Mouse (Mus musculus): Measurements from ENCODE around the gene Grik4. TPM values are rescaled to one million over a fixed set of nuclear protein-coding genes. Genes with fewer than 3 reads are reported as not detected.
A peak's percentile ranks its signal among the peaks of the same experiment; 100 is the strongest.

Grik4 gene
- polyA plus RNA-seq, 1 experiment = 0.16 TPM

- WGBS = 96% methylated on average over 4 of the region's 4 CpGs
- DNase-seq = no peak
- peaks cover 13% of the 10 kb centered on the region for H3K4me1 ChIP-seq (replicated peaks; ENCODE audit: control insufficient read depth, insufficient read depth, low read length)
- no peaks in the 10 kb centered on the region for H3K36me3 ChIP-seq (ENCODE audit: control insufficient read depth, insufficient read depth, low read length)
- no peaks in the 10 kb centered on the region for H3K27me3 ChIP-seq (ENCODE audit: control insufficient read depth, insufficient read depth, low read length)
- no peak overlapping the region for H3K4me3 ChIP-seq (ENCODE audit: control insufficient read depth, insufficient read depth, low read length)
- no peak for TF ChIP-seq CTCF (IDR thresholded peaks at IDR 0.05; ENCODE audit: borderline replicate concordance, control insufficient read depth, extremely low read depth, insufficient read depth, low read length, poor library complexity)
- no peak for TF ChIP-seq POLR2A (IDR thresholded peaks at IDR 0.05; ENCODE audit: control insufficient read depth, extremely low read depth, insufficient read depth, low read length, poor library complexity)
- H3K27ac ChIP-seq (ENCODE audit: control insufficient read depth, insufficient read depth, low read length) = no peak overlapping the region
Measured at GRCm38 (mm10) chr9:42866650-42867049, 77.6 kb downstream of the Grik4 start.

GRCm38 (mm10) chr9:42865036-42865829 lies 79.1 kb downstream of the Grik4 start:
- Histone ChIP-seq H3K4me3 (ENCODE audit: control insufficient read depth, insufficient read depth, low read length) (no peak overlapping the region), H3K27me3 (ENCODE audit: control insufficient read depth, insufficient read depth, low read length) (no peaks in the 10 kb centered on the region), H3K27ac (ENCODE audit: control insufficient read depth, insufficient read depth, low read length) (no peak overlapping the region), H3K36me3 (ENCODE audit: control insufficient read depth, insufficient read depth, low read length) (no peaks in the 10 kb centered on the region), H3K4me1 (replicated peaks; ENCODE audit: control insufficient read depth, insufficient read depth, low read length) (peaks cover 22% of the 10 kb centered on the region)
- WGBS = 72% methylated on average over 11 of the region's 11 CpGs
- no peak for DNase-seq
- TF ChIP-seq POLR2A (IDR thresholded peaks at IDR 0.05; ENCODE audit: control insufficient read depth, extremely low read depth, insufficient read depth, low read length, poor library complexity) (no peak), CTCF (IDR thresholded peaks at IDR 0.05; ENCODE audit: borderline replicate concordance, control insufficient read depth, extremely low read depth, insufficient read depth, low read length, poor library complexity) (no peak)

DNA sequence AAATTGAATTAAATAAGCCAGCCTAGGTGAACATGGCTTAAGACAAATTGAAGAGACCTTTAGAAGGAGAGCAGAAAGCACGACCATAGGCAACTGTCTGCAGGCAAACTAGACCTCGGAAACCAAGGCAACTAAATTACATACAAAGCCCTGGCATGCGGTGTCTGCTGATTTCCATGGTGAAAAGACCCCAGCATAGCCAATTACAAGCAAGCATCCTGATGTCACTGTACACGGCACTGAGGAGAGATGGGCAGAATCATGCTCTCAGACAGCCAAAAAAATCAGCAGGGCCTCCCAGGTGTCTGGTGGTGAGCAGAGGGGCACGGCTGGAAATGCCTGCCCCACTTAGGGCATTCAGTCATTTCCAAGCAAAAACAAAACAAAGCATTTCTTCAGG lies 80.9 kb downstream of the Grik4 start:
- WGBS = 95% methylated on average over 5 of the region's 5 CpGs
- Histone ChIP-seq H3K4me3 (ENCODE audit: control insufficient read depth, insufficient read depth, low read length) (no peak overlapping the region), H3K27me3 (ENCODE audit: control insufficient read depth, insufficient read depth, low read length) (no peaks in the 10 kb centered on the region), H3K36me3 (ENCODE audit: control insufficient read depth, insufficient read depth, low read length) (no peaks in the 10 kb centered on the region), H3K27ac (ENCODE audit: control insufficient read depth, insufficient read depth, low read length) (no peak overlapping the region), H3K4me1 (replicated peaks; ENCODE audit: control insufficient read depth, insufficient read depth, low read length) (peaks cover 29% of the 10 kb centered on the region)
- no peak for TF ChIP-seq POLR2A (IDR thresholded peaks at IDR 0.05; ENCODE audit: control insufficient read depth, extremely low read depth, insufficient read depth, low read length, poor library complexity)
- TF ChIP-seq CTCF (IDR thresholded peaks at IDR 0.05; ENCODE audit: borderline replicate concordance, control insufficient read depth, extremely low read depth, insufficient read depth, low read length, poor library complexity) = no peak
- no peak for DNase-seq

DNA sequence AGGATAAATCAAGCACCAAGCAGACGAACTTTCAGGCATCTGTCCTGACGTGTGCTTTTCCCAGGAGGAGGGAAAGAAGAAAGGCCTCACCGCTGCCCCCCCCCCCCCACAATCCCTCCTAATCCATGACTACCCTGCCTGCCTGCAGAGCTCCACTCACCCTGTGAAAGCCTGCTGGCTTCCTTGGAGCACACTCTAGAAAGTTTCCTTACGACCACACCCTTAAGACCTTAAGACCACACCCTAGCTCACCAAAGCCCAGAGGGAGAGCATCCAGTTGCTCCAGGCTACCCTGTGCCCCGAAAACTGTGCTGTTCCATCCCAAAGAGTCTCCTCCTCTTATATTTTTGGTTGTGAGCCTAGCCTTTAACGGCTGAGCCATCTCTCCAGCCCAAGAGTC lies 82.6 kb downstream of the Grik4 start:
- Histone ChIP-seq H3K4me3 (ENCODE audit: control insufficient read depth, insufficient read depth, low read length) (no peak overlapping the region), H3K27me3 (ENCODE audit: control insufficient read depth, insufficient read depth, low read length) (no peaks in the 10 kb centered on the region), H3K27ac (ENCODE audit: control insufficient read depth, insufficient read depth, low read length) (no peak overlapping the region), H3K36me3 (ENCODE audit: control insufficient read depth, insufficient read depth, low read length) (no peaks in the 10 kb centered on the region), H3K4me1 (replicated peaks; ENCODE audit: control insufficient read depth, insufficient read depth, low read length) (peaks cover 29% of the 10 kb centered on the region)
- 96% methylated on average over 6 of the region's 6 CpGs for WGBS
- TF ChIP-seq POLR2A (IDR thresholded peaks at IDR 0.05; ENCODE audit: control insufficient read depth, extremely low read depth, insufficient read depth, low read length, poor library complexity) (no peak), CTCF (IDR thresholded peaks at IDR 0.05; ENCODE audit: borderline replicate concordance, control insufficient read depth, extremely low read depth, insufficient read depth, low read length, poor library complexity) (no peak)
- DNase-seq = no peak

DNA sequence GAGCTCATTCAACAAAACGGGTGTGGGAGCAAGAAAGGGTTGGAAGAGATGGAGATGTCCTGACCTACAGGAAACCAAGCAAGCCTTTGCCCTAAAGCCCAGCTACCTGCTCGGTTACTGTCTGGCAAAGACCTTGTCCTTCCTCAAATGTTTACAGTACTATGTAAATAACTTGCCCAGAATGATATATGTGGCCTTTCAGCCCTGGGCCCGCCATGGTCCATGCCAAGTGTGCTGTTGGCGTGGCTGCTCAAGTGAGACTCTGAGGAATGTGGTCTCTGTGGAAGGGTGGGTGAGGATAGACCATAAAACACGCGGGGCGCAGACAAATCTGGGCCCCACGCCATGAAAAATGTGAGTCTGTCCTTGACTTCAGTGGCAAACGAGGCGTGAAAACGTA lies 83.1 kb downstream of the Grik4 start:
- no peak overlapping the region for H3K27ac ChIP-seq (ENCODE audit: control insufficient read depth, insufficient read depth, low read length)
- no peaks in the 10 kb centered on the region for H3K27me3 ChIP-seq (ENCODE audit: control insufficient read depth, insufficient read depth, low read length)
- 87% methylated on average over 11 of the region's 11 CpGs for WGBS
- no peak for TF ChIP-seq POLR2A (IDR thresholded peaks at IDR 0.05; ENCODE audit: control insufficient read depth, extremely low read depth, insufficient read depth, low read length, poor library complexity)
- no peak for TF ChIP-seq CTCF (IDR thresholded peaks at IDR 0.05; ENCODE audit: borderline replicate concordance, control insufficient read depth, extremely low read depth, insufficient read depth, low read length, poor library complexity)
- H3K36me3 ChIP-seq (ENCODE audit: control insufficient read depth, insufficient read depth, low read length) = no peaks in the 10 kb centered on the region
- H3K4me1 ChIP-seq (replicated peaks; ENCODE audit: control insufficient read depth, insufficient read depth, low read length) = peaks cover 29% of the 10 kb centered on the region
- H3K4me3 ChIP-seq (ENCODE audit: control insufficient read depth, insufficient read depth, low read length) = no peak overlapping the region
- DNase-seq = no peak

GRCm38 (mm10) chr9:42859959-42860794 lies 84.1 kb downstream of the Grik4 start:
- Histone ChIP-seq H3K4me1 (replicated peaks; ENCODE audit: control insufficient read depth, insufficient read depth, low read length) (peaks cover 26% of the 10 kb centered on the region), H3K27ac (ENCODE audit: control insufficient read depth, insufficient read depth, low read length) (no peak overlapping the region), H3K4me3 (ENCODE audit: control insufficient read depth, insufficient read depth, low read length) (no peak overlapping the region), H3K27me3 (ENCODE audit: control insufficient read depth, insufficient read depth, low read length) (no peaks in the 10 kb centered on the region), H3K36me3 (ENCODE audit: control insufficient read depth, insufficient read depth, low read length) (no peaks in the 10 kb centered on the region)
- TF ChIP-seq CTCF (IDR thresholded peaks at IDR 0.05; ENCODE audit: borderline replicate concordance, control insufficient read depth, extremely low read depth, insufficient read depth, low read length, poor library complexity) = no peak
- TF ChIP-seq POLR2A (IDR thresholded peaks at IDR 0.05; ENCODE audit: control insufficient read depth, extremely low read depth, insufficient read depth, low read length, poor library complexity) = no peak
- 4% methylated on average over 10 of the region's 10 CpGs for WGBS
- DNase-seq = peak; percentile 16

All from thymus, adult 2 months (tissue).